Mouse (Mus musculus) B cell, adult 67 days (primary cell): Measurements from ENCODE around the gene Olfr1263. TPM values are rescaled to one million over a fixed set of nuclear protein-coding genes. Genes with fewer than 3 reads are reported as not detected.

Experiments used
- total RNA-seq, 2 experiments: library from RNA; stranded (reverse); gene quantifications; 4 replicates each; pipeline ENCODE4 v1.2.4; 2023

Olfr1263 gene
- not detected for total RNA-seq

GRCm38 (mm10) chr2:90011831-90012230 lies at the start of gene Olfr1263:
Olfr1263 (plus strand) TSS chr2:90012131.

GRCm38 (mm10) chr2:89974184-89974583 lies 37.7 kb upstream of the Olfr1263 start, which contains the start of gene Olfr1260:
Olfr1260 (plus strand) TSS chr2:89974340.

DNA sequence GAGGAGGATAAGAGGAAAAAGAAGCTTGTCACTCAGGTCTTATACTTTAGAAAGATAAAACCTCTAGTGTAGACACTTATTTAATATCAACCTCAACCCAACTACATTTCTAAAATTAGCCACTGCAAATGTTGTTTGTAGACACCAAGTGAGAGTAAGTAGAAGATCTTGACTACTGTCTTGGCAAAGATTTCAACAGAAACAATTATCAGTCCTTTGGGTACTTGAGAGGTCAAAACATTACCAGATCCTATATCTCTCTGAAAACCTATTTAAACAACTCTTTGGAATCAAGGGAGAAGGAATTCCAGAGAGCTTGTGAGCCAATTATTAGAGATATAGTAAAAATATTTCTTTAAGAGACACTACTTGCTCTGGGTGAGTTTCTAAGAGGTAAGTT lies 21.0 kb upstream of the Olfr1263 start, which contains the start of gene Olfr1261:
Gene Olfr1261 (plus strand): TSS at position 301 of the 400 bp plus-strand sequence.

DNA sequence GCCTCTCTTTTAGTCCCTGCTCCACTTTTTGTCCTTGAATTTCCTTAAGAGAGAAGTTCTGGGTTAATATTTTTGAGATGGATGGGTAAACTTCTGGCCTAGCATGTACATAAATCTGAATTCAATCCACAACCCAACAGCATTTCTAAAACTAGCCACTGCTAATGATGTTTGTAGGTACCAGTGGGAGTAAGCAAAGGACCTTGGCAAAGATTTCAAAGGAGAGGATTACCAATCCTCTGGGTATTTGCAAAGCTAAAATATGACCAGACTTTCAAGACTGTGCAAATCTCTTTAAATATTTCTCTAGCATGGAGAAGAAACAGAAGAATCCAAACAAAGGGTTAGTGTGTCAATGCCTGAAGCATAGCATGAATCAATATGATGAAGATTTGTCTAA lies 12.1 kb upstream of the Olfr1263 start, which contains the start of gene Olfr1262:
Gene Olfr1262 (plus strand): TSS at position 301 of the 400 bp plus-strand sequence.

DNA sequence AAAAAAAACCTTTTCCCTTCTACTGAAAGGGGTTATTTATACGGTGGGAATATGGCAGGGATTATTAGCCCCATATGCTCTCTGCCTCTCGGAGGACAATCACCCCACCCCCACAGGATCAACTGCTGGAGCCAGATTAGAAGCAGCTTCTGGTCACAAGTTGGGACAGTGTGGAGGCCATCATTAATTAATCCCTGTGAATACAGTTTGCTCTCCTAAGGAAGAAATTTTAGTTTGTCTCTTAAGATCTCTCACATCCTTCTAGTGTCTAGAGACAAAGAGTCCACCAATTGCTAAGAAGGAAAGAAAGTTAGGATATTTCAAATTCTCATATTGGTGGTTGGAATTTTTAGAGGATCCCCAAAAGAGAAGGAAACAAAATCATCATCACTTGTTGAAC lies 13.5 kb downstream of the Olfr1263 start, which contains the start of gene Olfr1264:
Gene Olfr1264 (minus strand): TSS at position 101 of the 400 bp plus-strand sequence.

DNA sequence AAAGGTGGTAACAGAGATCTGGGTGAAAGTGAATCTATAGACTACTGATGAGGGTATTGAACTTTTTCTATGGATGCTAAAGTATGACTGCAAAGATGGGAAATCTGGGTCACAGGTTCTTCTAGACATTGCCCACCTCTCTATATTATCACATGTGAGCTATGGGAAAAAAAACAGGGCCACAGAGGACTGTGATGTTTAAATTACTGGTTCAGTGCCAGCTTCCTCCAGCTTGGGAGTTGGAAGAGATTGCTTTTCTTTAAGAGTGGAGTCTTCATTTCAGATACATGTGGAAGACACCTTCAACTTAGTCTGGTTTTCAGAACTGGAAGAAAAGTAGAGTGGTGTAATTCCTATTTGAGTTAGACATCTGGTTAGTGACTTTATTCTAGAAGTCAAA lies 23.1 kb downstream of the Olfr1263 start, which contains the start of gene Olfr1265:
Gene Olfr1265 (plus strand): TSS at position 301 of the 400 bp plus-strand sequence.

DNA sequence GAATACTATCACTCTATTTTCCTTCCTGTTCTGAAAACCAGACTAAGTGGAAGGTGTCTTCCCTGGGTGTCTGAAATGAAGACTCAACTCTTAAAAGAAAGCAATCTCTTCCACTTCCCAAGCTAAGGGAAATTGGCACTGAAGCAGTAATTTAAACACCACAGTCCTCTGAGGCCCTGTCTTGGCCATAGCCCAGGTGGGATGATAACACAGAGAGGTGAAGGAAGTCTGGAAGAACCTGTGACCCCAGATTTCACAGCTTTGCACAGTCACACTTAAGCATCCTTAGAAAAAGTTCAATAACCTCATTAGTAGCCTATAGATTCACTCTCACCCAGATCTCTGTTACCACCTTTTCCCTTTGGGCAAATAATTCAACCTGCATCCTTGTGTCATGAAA lies 51.6 kb downstream of the Olfr1263 start, which contains the start of gene Olfr140:
Gene Olfr140 (minus strand): TSS at position 101 of the 400 bp plus-strand sequence.

Other genes with a start within 250 kb of the Olfr1263 start
- gene Olfr1254, start 218.5 kb upstream of the Olfr1263 start, total RNA-seq: not detected
- not detected for gene Olfr1255, start 200.1 kb upstream of the Olfr1263 start, total RNA-seq
- not detected for gene Olfr1256, start 170.6 kb upstream of the Olfr1263 start, total RNA-seq
- not detected for gene Olfr48, start 163.9 kb upstream of the Olfr1263 start, total RNA-seq
- gene Olfr1257, start 133.7 kb upstream of the Olfr1263 start, total RNA-seq: not detected
- not detected for gene Olfr1258, start 84.8 kb upstream of the Olfr1263 start, total RNA-seq
- gene Olfr1259, start 63.5 kb upstream of the Olfr1263 start, total RNA-seq: not detected
- not detected for gene Olfr1260, start 37.8 kb upstream of the Olfr1263 start, total RNA-seq
- not detected for gene Olfr1261, start 20.9 kb upstream of the Olfr1263 start, total RNA-seq
- gene Olfr1262, start 12.0 kb upstream of the Olfr1263 start, total RNA-seq: not detected
- not detected for gene Olfr1264, start 13.4 kb downstream of the Olfr1263 start, total RNA-seq
- gene Olfr1265, start 23.2 kb downstream of the Olfr1263 start, total RNA-seq: not detected
- gene Olfr140, start 51.5 kb downstream of the Olfr1263 start, total RNA-seq: not detected
- not detected for gene Olfr1269, start 109.3 kb downstream of the Olfr1263 start, total RNA-seq
- gene Olfr32, start 130.2 kb downstream of the Olfr1263 start, total RNA-seq: not detected
- gene Olfr1270, start 141.0 kb downstream of the Olfr1263 start, total RNA-seq: not detected
- gene Olfr1506, start 212.4 kb downstream of the Olfr1263 start, total RNA-seq: under 1 TPM; 0.44 to 0.55 TPM
- gene Olfr142, start 245.5 kb downstream of the Olfr1263 start, total RNA-seq: not detected